Mouse (Mus musculus) gastrocnemius, postnatal 10 days (tissue): ENCODE results near the gene 4930455H04Rik. TPM values are rescaled to one million over a fixed set of nuclear protein-coding genes. Genes with fewer than 3 reads are reported as not detected.
A peak's percentile ranks its signal among the peaks of the same experiment; 100 is the strongest.

ENCODE experiments used
- DNase-seq: peaks from one replicate; pipeline ENCODE4 v3.0.0; 2021; ENCODE audit warnings: mixed read lengths
- long read RNA-seq, 2 experiments: library from polyadenylated mRNA; stranded (forward); transcript quantifications; one replicate each; pipeline ENCODE4 v2.0.0; 2021
- total RNA-seq, 2 experiments: library from RNA; stranded (reverse); gene quantifications; 2 replicates each; pipeline ENCODE4 v1.2.3; 2021

Gene 4930455H04Rik
- under 1 TPM in 1 of 2 experiments, not detected in 1; 0.16 TPM for total RNA-seq
- long read RNA-seq, experiment 1 = 0 reads
- long read RNA-seq, experiment 2 = 0 reads

DNA sequence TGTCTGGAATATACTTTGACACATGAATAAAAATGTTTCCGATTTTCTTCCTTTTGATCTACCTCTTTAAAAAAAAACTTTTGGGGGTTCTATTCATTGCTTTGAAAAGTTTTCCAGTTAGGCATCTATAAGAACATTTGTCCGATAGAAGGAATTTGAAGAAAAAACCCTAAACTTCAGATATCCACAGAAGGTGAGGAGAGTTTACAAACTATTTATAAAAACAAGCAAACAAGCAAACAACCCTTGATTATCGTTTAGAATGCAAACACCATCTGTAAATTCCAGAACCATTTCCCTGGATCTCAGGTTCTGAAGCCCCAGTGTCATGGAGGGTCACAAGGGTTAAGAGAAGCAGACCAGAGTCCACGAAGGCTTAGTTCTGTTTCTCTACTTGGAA lies at the start of gene 4930455H04Rik:
Gene 4930455H04Rik, plus strand, starts transcription at position 301 of the 400 bp plus-strand sequence.
- no peak for DNase-seq

DNA sequence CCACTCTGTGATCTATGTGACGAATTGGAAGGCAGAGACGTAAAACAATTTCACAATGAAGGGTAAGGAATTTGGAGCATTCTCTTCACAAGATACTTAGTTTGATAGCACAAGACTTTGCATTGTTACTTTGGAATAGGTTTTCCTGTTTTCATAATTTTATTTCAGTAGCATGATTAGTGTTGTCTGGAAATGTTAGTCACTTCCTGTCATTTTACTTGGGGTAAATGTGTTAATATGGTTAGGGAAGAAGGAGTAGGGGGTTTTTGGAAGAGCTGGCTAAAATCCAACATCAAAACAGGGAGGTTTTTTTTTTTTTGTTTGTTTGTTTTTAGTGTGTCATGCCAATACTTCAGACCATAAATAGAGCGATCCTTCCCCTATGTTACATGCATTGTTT lies 46.5 kb upstream of the 4930455H04Rik start:
- no peak for DNase-seq

GRCm38 (mm10) chr3:116923042-116923441 lies 45.0 kb upstream of the 4930455H04Rik start:
- DNase-seq = no peak

DNA sequence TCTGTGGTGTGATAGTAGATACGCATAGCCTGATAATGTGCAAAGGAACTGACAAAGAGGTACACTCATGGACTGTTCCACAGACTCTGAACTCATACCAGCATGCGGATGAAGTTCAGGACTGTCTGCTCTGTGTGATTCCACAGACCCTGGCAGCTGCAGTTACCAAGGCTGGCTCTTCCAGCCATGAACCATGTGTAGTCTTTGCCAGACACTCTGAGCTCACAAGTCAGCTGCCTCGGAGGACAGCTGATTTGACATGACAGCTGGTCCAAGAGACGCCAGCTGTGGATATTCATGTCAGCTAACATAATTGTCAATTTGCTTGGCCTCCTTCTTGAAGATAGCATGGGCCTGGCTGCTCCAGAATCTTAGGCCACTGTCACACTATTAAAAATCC lies 39.1 kb upstream of the 4930455H04Rik start:
- peak; percentile 46 for DNase-seq

DNA sequence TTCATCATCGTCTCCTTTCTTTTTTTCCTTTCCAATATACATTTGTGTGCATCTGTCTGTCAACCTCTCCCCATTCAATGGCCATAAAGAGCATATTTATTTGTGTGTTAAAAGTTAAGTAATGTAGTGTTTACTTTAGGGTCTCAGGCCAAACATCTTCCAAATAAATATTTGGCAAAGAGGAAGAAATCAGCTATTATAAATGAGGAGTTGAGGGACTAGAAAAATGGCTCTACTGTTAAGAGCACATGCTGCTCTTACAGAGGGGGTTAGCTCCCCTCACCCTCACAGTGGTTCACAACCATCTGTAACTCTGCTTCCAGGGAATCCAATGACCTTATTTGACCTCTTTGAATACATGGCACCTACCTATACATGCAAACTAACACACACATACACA lies 34.9 kb upstream of the 4930455H04Rik start:
- no peak for DNase-seq

- DNase-seq = no peak
Observed at GRCm38 (mm10) chr3:116936934-116937691, 31.0 kb upstream of the 4930455H04Rik start.

- no peak for DNase-seq
Observed at GRCm38 (mm10) chr3:116940804-116941558, 27.1 kb upstream of the 4930455H04Rik start.

- DNase-seq = no peak
Observed at GRCm38 (mm10) chr3:116941559-116942117, 26.4 kb upstream of the 4930455H04Rik start.

DNA sequence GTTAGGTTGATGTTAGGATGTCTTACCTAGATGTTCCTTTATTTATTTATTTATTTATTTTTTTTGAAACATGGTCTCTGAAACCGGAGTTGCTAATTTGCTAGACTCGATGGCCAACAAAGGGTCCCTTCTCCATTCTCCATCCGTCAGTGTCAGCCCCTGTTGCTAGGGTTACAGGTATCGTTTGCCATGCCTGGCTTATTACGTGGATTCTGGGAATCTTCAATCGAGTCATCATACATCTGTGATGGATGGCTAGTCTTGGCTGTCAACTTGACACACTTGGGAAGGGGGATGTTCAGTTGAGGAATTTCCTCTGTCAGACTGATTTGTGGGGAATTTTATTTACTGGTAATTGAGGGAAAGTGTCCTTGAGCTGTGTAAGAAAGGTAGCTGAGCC lies 25.3 kb upstream of the 4930455H04Rik start:
- no peak for DNase-seq

GRCm38 (mm10) chr3:116943422-116943821 lies 24.6 kb upstream of the 4930455H04Rik start:
- no peak for DNase-seq

DNA sequence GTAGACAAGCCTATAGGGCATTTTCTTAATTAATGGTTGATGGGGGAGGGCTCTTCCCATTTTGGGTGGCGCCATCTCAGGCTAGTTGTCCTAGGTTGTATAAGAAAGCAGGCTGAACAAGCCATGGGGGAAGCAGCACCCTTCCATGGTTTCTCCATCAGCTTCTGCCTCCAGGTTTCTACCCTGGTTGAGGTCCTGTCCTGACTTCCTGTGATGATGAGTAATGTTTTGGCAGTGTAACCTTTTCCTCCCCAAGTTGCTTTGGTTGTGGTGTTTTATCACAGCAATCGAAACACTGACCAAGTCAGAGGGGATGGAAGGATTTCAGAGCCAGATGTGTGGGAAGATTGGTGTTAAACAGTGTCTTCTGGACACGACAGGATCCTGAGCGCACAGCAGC lies 21.6 kb upstream of the 4930455H04Rik start:
- DNase-seq = no peak

GRCm38 (mm10) chr3:116950665-116951115 lies 17.4 kb upstream of the 4930455H04Rik start:
- no peak for DNase-seq

- DNase-seq = no peak
Observed at GRCm38 (mm10) chr3:116951489-116951888, 16.6 kb upstream of the 4930455H04Rik start.

GRCm38 (mm10) chr3:116952242-116952899 lies 15.7 kb upstream of the 4930455H04Rik start:
- DNase-seq = no peak

- no peak for DNase-seq
Observed at GRCm38 (mm10) chr3:116953366-116953765, 14.7 kb upstream of the 4930455H04Rik start.

DNA sequence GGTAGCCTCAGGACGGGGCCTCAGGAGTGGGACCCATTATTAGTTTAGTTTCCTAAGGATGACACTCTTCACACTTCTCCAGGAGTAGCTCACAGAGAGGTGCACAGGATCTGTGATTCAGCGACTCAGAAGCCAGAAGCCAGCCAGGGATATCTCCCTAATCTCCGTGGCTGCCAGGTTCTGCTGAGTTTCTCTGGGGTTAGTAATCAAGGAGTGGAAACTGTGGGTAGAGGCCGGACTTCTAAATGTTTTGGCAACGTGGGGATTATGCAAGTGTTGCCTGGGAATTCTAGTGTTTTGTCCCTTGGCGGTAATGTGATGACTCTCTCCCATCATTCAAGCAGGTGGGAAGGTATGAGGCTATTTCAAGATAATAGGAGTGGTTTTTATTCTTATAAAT lies 13.0 kb upstream of the 4930455H04Rik start:
- DNase-seq = no peak

DNA sequence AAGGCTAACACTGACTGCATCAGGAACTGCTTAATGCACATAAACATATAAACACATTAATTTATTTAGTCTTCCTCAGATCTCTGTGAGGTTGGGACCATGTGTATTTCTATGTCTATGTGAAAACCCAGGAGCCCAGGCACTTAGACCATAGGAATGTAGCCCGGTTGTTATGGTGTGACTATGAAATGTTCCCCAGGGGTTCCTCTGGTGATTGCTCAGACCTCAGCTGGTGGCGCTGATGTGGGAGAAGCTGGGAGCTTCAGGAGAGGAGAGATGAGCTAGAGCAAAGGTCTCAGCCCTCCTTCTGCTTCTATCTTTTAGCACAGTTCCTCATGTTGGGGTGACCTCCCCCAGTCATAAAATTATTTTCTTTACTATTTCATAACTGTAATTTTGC lies 7.7 kb upstream of the 4930455H04Rik start:
- no peak for DNase-seq

DNA sequence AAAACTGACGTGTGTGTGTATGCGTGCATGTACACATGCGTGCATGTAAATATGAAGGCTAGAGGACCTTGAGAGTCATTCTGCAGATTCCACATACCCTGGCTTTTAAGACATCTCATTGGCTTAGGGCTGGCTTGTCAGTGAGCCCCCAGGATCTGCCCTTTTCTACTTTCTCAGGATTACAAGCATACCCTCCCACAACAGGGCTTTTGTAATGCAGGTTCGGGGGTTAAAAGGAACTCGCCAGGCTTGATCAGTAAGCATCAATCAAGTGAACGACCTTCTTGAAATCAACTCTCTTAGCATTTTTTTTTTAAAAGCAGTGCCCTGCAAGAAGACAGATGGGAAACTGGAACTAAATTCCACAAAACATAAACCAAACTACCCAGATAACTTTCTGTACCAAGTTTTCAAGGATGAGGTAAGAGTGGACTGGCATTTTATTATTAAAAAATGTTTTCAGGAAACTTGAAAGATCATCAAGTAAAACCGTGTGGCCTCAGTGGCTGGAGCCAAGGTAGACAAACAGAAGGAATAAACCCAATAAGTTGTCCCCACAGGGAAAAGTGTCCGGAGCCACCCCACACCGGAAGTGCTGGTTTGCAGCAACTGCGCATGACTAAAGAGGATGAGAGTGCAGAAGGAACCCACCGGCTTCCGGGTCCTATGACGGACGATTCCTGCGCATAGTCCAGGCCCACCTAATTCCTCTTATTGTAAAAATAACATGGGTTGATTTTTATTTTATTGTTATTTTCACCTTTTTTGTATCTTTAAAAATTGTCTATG lies 6.5 kb upstream of the 4930455H04Rik start:
- no peak for DNase-seq

- DNase-seq = no peak
Observed at GRCm38 (mm10) chr3:116963213-116963612, 4.9 kb upstream of the 4930455H04Rik start.

GRCm38 (mm10) chr3:116964426-116964825 lies 3.6 kb upstream of the 4930455H04Rik start:
- DNase-seq = peak; percentile 57

DNA sequence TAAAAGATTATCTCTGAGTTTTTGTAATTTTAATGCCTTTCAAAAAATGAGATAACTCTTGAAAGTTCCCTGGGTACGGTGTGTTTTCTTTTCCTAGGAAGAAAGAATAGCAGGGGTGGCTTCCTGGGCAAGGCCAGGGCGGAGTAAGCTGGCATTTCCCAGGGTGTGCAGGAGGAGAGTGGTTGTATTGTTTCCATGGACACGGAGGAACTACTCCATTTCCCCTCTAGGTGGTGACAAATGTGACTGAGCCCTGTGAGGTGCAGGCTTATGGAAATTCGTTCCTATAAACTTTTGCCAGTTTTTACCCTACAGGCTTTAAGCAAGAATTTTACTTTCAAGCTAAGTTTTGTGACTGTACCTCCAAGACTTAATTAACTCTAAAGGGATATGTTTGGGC lies 1.8 kb upstream of the 4930455H04Rik start:
- DNase-seq = peak; percentile 13

GRCm38 (mm10) chr3:116966800-116967199 lies 1.3 kb upstream of the 4930455H04Rik start:
- DNase-seq = no peak
